Mouse (Mus musculus) neural tube, embryonic 13.5 days (tissue): ENCODE measurements around the gene Angpt4. TPM values are rescaled to one million over a fixed set of nuclear protein-coding genes. Genes with fewer than 3 reads are reported as not detected.

Experiments used
- ATAC-seq: fragments of 200-750 bp; cut with Nextera tagmentation; 2 replicates; pipeline ENCODE4 v1.8.0; 2017; ENCODE audit warnings: low read depth, mild to moderate bottlenecking, moderate TSS enrichment, moderate library complexity
- H3K27ac ChIP-seq: fragments of 300-500 bp; sonication (generic); replicated peaks from 2 replicates; pipeline ENCODE4 v1.5.1; 2015; ENCODE audit warnings: moderate library complexity, mild to moderate bottlenecking, inconsistent platforms
- H3K27me3 ChIP-seq: fragments of 300-500 bp; sonication (generic); 2 replicates; pipeline ENCODE4 v1.6.1; 2015; ENCODE audit warnings: mild to moderate bottlenecking, inconsistent platforms
- H3K36me3 ChIP-seq: fragments of 300-500 bp; sonication (generic); 2 replicates; pipeline ENCODE4 v1.6.1; 2015; ENCODE audit warnings: mild to moderate bottlenecking, inconsistent platforms
- H3K4me1 ChIP-seq: fragments of 300-500 bp; sonication (generic); replicated peaks from 2 replicates; pipeline ENCODE4 v1.6.1; 2015; ENCODE audit warnings: inconsistent platforms
- H3K4me2 ChIP-seq: fragments of 300-500 bp; sonication (generic); 2 replicates; pipeline ENCODE4 v1.6.1; 2015; ENCODE audit warnings: inconsistent platforms, mild to moderate bottlenecking, moderate library complexity
- H3K4me3 ChIP-seq: fragments of 300-500 bp; sonication (generic); 2 replicates; pipeline ENCODE4 v1.5.1; 2015; ENCODE audit warnings: mild to moderate bottlenecking, inconsistent platforms
- H3K9ac ChIP-seq: fragments of 300-500 bp; sonication (generic); 2 replicates; pipeline ENCODE4 v1.6.1; 2015; ENCODE audit warnings: moderate library complexity, mild to moderate bottlenecking, inconsistent platforms
- H3K9me3 ChIP-seq: fragments of 300-500 bp; sonication (generic); 2 replicates; pipeline ENCODE4 v1.6.1; 2016; ENCODE audit warnings: inconsistent platforms
- WGBS: fragments of 180-500 bp; shearing (Covaris S2); methylation state at CpG from one replicate; pipeline ENCODE4 v1.1.7; 2015; 5-methylcytosine and 5-hydroxymethylcytosine counted together
- polyA plus RNA-seq: library from polyadenylated mRNA; unstranded; fragments of >200 nt; fragmentation: Nextera tagmentation; extraction: Ambion mirVana; gene quantifications from 2 replicates; pipeline ENCODE4 v1.2.1, GENCODE M21; 2015

Angpt4 gene
- polyA plus RNA-seq, 1 experiment from 2014 or later, result 0.63 TPM

DNA sequence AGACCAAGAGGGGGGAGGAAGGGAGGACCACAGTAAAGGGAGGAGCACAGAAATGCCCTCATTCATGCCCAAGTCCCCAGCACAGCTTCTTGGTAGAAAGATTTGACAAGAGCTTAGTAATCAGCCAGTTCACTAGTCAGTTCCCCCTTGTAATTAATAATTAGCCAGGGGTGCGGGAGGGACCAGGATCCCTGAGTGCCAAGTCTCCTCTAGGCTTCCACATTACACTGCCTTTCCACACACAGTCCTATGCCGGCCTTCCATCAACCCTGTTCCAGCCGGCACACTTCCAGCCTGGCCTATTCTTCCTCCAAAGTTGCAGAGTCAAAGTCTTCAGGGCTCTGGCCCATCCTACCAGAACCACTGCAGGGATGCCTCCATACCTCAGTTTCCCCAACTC is 65.1 kb downstream of the Angpt4 start:
- 92% methylated on average over 3 of the region's 3 CpGs for WGBS
- Histone ChIP-seq H3K4me1 (peaks cover 70% of the 10 kb centered on the region), H3K9me3 (no peaks in the 10 kb centered on the region), H3K27ac (no peak overlapping the region), H3K4me3 (no peak overlapping the region), H3K36me3 (no peaks in the 10 kb centered on the region), H3K4me2 (no peak overlapping the region), H3K27me3 (0 out of 2 replicates have a peak, but pooled peaks cover 3% of the 10 kb centered on the region), H3K9ac (no peak overlapping the region)
- no peak for ATAC-seq

DNA sequence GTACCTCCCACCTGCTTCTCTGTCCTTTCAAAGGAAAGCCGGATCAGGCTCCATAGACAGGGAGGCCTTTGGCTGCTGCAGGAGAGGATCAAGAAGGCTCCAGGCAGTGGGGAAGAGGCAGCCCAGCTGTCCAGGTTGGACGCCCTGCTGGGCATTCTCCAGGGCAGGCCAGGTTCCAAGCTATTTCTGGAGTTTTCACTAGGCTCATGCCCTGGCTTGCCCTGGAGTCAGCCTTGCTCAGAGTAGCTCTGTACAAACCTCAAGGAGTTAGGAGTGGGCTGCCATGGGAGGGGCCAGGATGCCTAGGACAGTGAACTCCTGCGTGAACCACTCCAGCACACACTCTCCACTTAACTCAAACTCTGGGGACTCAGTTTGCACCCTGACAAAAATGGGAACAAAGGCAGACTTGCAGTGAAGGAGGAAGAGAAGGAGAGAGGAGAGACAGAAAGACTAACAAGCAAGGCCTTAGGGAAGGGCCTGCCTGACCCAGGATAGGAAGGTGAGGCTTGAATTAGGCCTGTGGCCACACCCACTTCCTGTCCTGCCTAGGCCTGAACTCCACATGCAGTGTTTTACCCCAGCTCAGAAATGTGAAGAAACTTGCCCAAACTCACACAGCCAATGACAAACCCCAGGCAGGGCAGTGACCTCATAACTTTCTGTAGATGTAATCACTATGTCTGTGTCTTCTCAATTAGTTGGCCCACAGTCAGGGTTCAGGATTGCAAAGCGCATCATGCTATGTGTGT is 66.9 kb downstream of the Angpt4 start:
- H3K9me3 ChIP-seq, result no peaks in the 10 kb centered on the region
- no peaks in the 10 kb centered on the region for H3K36me3 ChIP-seq
- no peak overlapping the region for H3K27ac ChIP-seq
- 84% methylated on average over 4 of the region's 4 CpGs for WGBS
- peaks cover 54% of the 10 kb centered on the region for H3K4me1 ChIP-seq
- H3K9ac ChIP-seq, result 0 out of 2 replicates have a peak overlapping the region, but pooled peaks have one; percentile 22
- peak overlapping the region; percentile 87 for H3K4me2 ChIP-seq
- ATAC-seq, result no peak
- 0 out of 2 replicates have a peak, but pooled peaks cover 3% of the 10 kb centered on the region for H3K27me3 ChIP-seq
- H3K4me3 ChIP-seq, result no peak overlapping the region

DNA sequence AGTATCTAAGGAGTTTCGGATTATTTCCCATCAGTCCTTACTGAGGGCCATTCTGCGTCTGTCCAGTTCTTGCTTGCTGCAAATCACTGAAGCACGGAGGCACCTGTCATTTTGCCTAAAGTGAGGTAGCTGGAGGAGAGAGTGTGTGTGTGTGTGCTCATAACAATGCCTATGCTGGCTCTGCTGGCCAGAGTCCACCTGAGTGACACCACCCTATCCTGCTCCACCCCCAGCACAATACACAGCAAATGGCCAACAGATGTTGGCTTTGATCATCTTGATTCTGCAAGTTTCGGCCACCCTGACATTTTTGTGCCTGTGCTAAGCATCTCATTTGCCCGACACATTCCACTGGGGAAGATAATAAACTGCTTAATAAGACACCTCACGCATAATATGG is 67.5 kb downstream of the Angpt4 start:
- Histone ChIP-seq H3K9me3 (no peaks in the 10 kb centered on the region), H3K4me2 (peak overlapping the region; percentile 87), H3K9ac (0 out of 2 replicates have a peak overlapping the region, but pooled peaks have one; percentile 22), H3K27me3 (0 out of 2 replicates have a peak, but pooled peaks cover 3% of the 10 kb centered on the region), H3K27ac (no peak overlapping the region), H3K36me3 (no peaks in the 10 kb centered on the region), H3K4me1 (peaks cover 48% of the 10 kb centered on the region), H3K4me3 (no peak overlapping the region)
- 62% methylated on average over 6 of the region's 6 CpGs for WGBS
- no peak for ATAC-seq

DNA sequence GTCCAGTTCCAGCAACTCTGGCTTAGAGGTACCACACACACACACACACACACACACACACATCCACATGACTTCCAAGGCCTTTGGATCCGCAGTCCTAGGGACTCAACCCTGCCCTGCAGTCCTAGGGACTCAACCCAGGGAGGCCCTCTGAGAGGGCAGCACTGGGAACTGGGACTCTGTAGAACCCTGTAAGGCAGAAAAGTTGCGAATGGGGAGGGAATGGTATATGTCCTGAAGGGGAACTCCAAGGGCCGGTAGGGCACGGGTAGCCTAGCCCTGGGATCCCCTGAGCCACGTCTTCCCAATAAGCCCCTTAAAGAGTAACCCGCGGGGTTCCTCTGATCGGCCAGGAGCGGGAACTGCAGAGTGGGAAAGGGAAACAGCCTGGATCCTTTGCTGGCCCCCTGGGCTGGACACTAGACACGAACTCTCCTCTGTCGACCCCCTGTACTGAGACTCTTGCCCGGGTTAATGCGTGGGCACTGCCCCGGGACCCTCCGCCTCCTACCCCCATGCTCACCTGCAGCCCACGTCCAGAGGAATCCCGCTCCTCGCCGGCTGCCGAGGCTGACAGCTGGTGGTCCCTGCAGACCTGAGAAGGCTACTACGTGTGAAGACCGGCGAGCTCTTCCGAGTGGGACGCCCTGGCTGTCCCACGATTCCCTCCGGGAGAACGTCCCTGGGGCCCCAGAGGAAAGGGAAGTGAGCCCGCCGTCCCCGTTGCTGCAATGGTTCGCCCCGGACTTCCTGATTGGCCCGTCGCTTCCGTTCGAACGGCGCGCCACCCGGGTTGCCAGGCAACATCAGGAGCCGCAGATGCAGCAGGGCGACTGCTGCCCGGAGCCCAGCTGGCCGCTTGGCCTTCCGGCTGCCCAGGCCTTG is 68.7 kb downstream of the Angpt4 start, which contains the start of gene Fam110a:
Gene Fam110a (minus strand): TSS at position 750 of the 885 bp plus-strand sequence.
- peaks cover 36% of the 10 kb centered on the region for H3K4me1 ChIP-seq
- H3K36me3 ChIP-seq, result no peaks in the 10 kb centered on the region
- ATAC-seq, result peak; percentile 87
- H3K9ac ChIP-seq, result peak within 1 kb of the TSS; percentile 85
- no peaks in the 10 kb centered on the region for H3K27me3 ChIP-seq
- H3K9me3 ChIP-seq, result no peaks in the 10 kb centered on the region
- H3K27ac ChIP-seq, result peak within 1 kb of the TSS; percentile 75
- H3K4me3 ChIP-seq, result peak within 1 kb of the TSS; percentile 79
- peak within 1 kb of the TSS; percentile 87 for H3K4me2 ChIP-seq
- under 1% methylated on average over 46 of the region's 46 CpGs for WGBS

DNA sequence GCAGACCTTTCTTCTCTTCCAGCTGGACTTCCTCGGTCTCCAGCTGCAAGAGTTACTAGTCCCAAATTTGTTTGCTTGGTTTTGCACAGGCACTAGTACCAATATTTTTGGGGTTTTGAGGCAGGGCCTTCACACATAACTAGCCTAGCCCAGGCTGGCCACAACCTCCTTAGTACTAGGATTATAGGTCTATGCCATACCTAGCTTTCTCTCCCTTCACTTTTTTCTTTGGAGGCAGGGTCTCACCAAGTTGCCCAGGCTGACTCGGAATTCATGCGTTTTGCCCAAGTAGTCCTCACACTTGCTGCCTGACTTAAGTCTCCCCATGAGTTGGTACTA is 69.3 kb downstream of the Angpt4 start:
- Histone ChIP-seq H3K9me3 (no peaks in the 10 kb centered on the region), H3K27me3 (no peaks in the 10 kb centered on the region), H3K4me2 (peak overlapping the region; percentile 87), H3K4me3 (peak overlapping the region; percentile 79), H3K9ac (peak overlapping the region; percentile 85), H3K4me1 (peaks cover 36% of the 10 kb centered on the region), H3K27ac (peak overlapping the region; percentile 75), H3K36me3 (no peaks in the 10 kb centered on the region)
- ATAC-seq, result peak; percentile 40
- 37% methylated on average over 3 of the region's 3 CpGs for WGBS

DNA sequence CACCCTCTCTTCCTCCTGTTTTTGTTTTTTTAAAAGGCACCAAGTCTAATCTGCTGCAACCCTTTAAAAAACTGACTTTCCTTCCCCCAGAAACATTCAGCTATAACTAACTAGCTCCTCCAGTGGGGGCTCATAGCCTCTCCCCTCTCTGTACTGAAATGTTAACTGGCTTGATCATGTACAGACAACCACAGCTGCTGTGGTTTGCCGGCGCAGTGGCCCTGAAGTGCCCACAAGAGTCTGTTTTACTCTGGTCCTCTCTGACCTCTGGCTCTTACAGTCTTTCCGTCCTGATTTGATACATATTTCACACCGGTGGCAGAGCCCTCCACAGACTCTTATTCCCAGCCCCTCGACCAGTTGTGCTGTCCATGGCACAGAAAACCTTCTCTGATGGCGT is 70.3 kb downstream of the Angpt4 start:
- Histone ChIP-seq H3K27me3 (no peaks in the 10 kb centered on the region), H3K27ac (no peak overlapping the region), H3K36me3 (no peaks in the 10 kb centered on the region), H3K4me3 (no peak overlapping the region), H3K9ac (no peak overlapping the region), H3K9me3 (no peaks in the 10 kb centered on the region), H3K4me1 (peaks cover 36% of the 10 kb centered on the region), H3K4me2 (no peak overlapping the region)
- ATAC-seq, result no peak
- WGBS, result 72% methylated on average over 6 of the region's 6 CpGs

DNA sequence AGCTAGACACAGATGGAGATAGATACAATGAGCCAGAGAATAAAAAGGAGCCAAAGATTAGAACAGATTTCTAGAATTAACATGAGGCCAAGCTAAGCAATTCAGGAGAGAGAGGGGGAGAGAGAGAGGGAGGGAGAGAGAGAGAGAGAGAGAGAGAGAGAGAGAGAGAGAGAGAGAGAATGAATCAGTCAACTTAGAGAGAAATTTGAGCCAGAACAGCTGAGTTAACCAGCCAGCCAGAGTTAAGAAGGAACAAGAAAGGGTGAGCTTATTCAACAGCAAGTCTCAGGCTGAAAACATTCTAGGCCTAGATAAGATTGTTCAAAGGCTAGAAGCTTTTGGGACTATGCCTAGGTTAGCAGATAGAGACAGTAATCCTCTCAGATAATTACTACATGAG is 71.5 kb downstream of the Angpt4 start:
- ATAC-seq, result no peak

DNA sequence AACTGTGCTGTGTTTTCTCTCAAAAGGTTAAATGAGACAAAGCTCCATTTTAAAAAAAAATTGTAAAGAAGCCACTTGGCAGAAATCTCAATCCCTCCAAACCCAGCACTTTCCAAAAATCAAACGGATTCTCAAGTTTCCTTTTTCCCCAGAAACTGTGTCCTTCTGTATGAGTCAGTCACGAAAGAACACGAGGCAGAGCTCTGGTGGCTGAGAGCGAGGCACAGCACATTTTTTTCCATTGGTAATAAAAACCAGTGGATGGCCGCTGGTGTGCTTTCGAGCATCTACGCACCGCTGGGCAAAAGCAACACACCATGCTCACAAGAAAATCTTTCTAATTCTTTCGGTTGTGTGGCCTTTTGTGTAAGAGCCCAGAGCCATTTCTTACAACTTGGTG is 73.0 kb downstream of the Angpt4 start:
- Histone ChIP-seq H3K4me2 (no peak overlapping the region), H3K36me3 (no peaks in the 10 kb centered on the region), H3K9me3 (no peaks in the 10 kb centered on the region), H3K27ac (no peak overlapping the region), H3K9ac (no peak overlapping the region), H3K27me3 (no peaks in the 10 kb centered on the region), H3K4me1 (peaks cover 15% of the 10 kb centered on the region), H3K4me3 (no peak overlapping the region)
- WGBS, result 64% methylated on average over 9 of the region's 9 CpGs
- no peak for ATAC-seq

More for the DNA sequence above, 71.5 kb downstream of the Angpt4 start:
- Histone ChIP-seq H3K4me3 (no peak overlapping the region), H3K36me3 (no peaks in the 10 kb centered on the region), H3K9ac (no peak overlapping the region), H3K4me1 (peaks cover 30% of the 10 kb centered on the region), H3K9me3 (no peaks in the 10 kb centered on the region), H3K27ac (no peak overlapping the region), H3K27me3 (no peaks in the 10 kb centered on the region), H3K4me2 (no peak overlapping the region)

DNA sequence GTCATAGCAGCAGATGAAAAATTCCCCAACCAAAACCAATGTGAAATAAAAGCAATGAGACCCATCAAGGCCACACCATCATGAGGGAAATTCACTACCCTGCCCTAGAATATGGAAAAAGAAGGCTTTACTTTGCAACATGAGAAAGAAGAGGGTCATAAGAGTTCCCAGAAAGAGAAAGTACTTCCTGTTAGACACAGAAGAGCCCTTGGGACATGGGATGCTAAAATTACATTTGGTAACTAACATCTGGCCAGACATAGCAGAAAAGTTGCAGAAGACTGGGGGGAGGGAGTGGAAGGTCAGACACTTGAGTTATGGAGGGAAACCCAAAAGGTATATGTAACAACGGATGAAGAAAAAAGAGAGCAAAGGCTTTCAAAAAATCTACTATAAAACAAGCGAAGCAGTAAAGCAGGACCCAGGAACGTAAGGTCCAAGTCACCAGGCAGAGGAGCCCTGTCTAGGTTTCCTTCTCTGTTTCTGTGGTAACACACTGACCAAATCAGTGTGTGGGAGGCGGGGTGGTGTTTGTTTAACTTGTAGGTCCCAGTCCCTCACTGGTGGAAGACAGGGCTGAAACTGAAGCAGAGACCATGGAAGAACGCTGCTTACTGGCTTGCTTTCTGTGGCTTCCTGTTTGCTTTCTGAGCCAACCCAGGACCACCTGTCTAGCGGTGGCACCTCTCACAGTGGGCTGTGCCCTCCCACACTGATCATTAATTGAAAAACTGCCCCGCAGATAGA is 74.6 kb downstream of the Angpt4 start:
- no peaks in the 10 kb centered on the region for H3K27me3 ChIP-seq
- H3K9ac ChIP-seq, result no peak overlapping the region
- H3K9me3 ChIP-seq, result no peaks in the 10 kb centered on the region
- no peak for ATAC-seq
- peaks cover 3% of the 10 kb centered on the region for H3K4me1 ChIP-seq
- WGBS, result 67% methylated on average over 7 of the region's 7 CpGs
- H3K4me2 ChIP-seq, result no peak overlapping the region
- H3K4me3 ChIP-seq, result no peak overlapping the region
- H3K27ac ChIP-seq, result no peak overlapping the region
- no peaks in the 10 kb centered on the region for H3K36me3 ChIP-seq

DNA sequence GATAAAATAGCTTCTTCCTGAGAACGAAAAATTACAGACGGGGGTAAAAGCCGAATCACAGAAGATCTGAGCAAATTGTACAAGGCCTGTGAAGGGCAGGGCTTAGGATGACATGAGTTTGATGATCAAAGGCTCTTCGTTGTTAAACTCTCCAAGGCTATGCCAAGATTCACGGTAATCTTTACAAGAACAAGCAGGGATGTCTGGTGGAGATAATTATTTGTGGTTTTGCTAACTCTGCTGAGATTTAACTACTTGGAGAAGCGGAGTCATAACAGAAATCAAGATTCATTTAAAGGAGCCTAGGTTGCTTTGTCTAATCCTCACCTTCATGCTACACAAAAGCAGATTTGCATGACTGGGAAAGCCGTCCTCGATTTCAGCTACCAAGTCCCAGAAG is 75.9 kb downstream of the Angpt4 start:
- H3K4me1 ChIP-seq, result peaks cover 14% of the 10 kb centered on the region
- ATAC-seq, result no peak
- 87% methylated on average over 8 of the region's 8 CpGs for WGBS
- no peak overlapping the region for H3K9ac ChIP-seq
- H3K36me3 ChIP-seq, result no peaks in the 10 kb centered on the region
- no peaks in the 10 kb centered on the region for H3K9me3 ChIP-seq
- H3K4me2 ChIP-seq, result no peak overlapping the region
- H3K27me3 ChIP-seq, result no peaks in the 10 kb centered on the region
- H3K4me3 ChIP-seq, result no peak overlapping the region
- H3K27ac ChIP-seq, result no peak overlapping the region

DNA sequence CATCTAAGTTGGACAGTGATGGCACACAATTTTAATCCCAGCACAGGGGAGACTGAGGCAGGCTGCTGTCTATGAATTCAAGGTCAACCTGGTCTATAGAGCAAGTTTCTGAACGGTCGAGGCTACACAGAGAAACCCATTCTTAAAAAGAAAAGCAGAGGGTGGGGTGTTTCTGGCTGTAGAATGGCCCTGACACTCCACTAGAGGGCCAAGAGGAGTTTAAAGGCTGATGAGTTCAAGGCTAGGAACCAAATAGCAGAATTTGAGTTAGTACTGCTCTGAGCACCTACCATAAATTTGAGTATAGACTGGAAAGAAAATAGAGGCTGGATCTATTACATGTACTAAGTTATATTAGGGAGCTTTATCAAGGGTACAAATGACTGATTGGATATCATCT is 78.0 kb downstream of the Angpt4 start:
- H3K4me2 ChIP-seq, result no peak overlapping the region
- 72% methylated on average over 2 of the region's 2 CpGs for WGBS
- ATAC-seq, result no peak
- H3K36me3 ChIP-seq, result no peaks in the 10 kb centered on the region
- H3K9ac ChIP-seq, result no peak overlapping the region
- 0 out of 2 replicates have a peak, but pooled peaks cover 5% of the 10 kb centered on the region for H3K27me3 ChIP-seq
- H3K4me1 ChIP-seq, result peaks cover 16% of the 10 kb centered on the region
- no peaks in the 10 kb centered on the region for H3K9me3 ChIP-seq
- H3K27ac ChIP-seq, result no peak overlapping the region
- no peak overlapping the region for H3K4me3 ChIP-seq

DNA sequence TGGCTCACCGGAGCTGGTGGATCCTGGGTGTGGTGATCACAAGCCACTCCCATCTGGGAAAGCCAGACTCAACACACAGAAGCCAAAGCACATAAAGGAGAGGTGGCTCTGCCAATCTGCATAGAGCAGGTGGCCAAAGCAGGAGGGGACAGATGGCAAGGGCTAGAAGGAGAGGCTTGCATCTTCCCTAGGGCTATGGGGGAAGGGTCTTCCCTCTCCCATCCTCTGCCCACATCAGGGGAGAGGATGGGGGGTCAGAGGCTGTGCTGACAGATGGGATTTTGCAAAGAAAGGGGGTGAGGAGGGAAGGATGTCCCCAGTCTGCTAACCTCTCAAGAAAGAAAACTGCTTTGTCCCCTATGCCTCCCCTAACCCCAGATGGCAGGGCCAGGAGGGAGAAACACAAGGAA is 80.0 kb downstream of the Angpt4 start:
- Histone ChIP-seq H3K4me2 (no peak overlapping the region), H3K9me3 (no peaks in the 10 kb centered on the region), H3K4me3 (no peak overlapping the region), H3K9ac (no peak overlapping the region), H3K27me3 (peaks cover 16% of the 10 kb centered on the region), H3K27ac (peak overlapping the region; percentile 62), H3K36me3 (no peaks in the 10 kb centered on the region), H3K4me1 (peaks cover 22% of the 10 kb centered on the region)
- 19% methylated on average over 1 of the region's 1 CpGs for WGBS
- peak; percentile 60; the same call in 1 of the 2 replicates for ATAC-seq
